Mouse (Mus musculus) hindbrain, embryonic 11.5 days (tissue): ENCODE measurements around the gene Rtn4rl2. TPM values are rescaled to one million over a fixed set of nuclear protein-coding genes. Genes with fewer than 3 reads are reported as not detected.

Source experiments
- ATAC-seq: fragments of 200-750 bp; cut with Nextera tagmentation; 2 replicates; pipeline ENCODE4 v1.8.0; 2017; ENCODE audit warnings: mild to moderate bottlenecking, moderate TSS enrichment, moderate library complexity; ENCODE audit not compliant: low FRiP score
- DNase-seq: peaks from one replicate; pipeline ENCODE4 v3.0.0-alpha.2; 2015; ENCODE audit warnings: low spot score
- H3K27ac ChIP-seq: fragments of 300-500 bp; sonication (generic); 2 replicates; pipeline ENCODE4 v1.5.1; 2014; ENCODE audit warnings: mild to moderate bottlenecking, low read depth, low read length
- H3K27me3 ChIP-seq: fragments of 300-500 bp; sonication (generic); 2 replicates; pipeline ENCODE4 v1.6.1; 2014; ENCODE audit warnings: mild to moderate bottlenecking, low read length, moderate library complexity, mixed read lengths; ENCODE audit not compliant: control insufficient read depth, insufficient read depth
- H3K36me3 ChIP-seq: fragments of 300-500 bp; sonication (generic); 2 replicates; pipeline ENCODE4 v1.6.1; 2014; ENCODE audit warnings: mild to moderate bottlenecking, low read length, moderate library complexity, mixed read lengths; ENCODE audit not compliant: control insufficient read depth, insufficient read depth
- H3K4me1 ChIP-seq: fragments of 300-500 bp; sonication (generic); replicated peaks from 2 replicates; pipeline ENCODE4 v1.6.1; 2014; ENCODE audit warnings: low read length, mixed read lengths; ENCODE audit not compliant: control insufficient read depth, insufficient read depth
- H3K4me2 ChIP-seq: fragments of 300-500 bp; sonication (generic); replicated peaks from 2 replicates; pipeline ENCODE4 v1.6.1; 2014; ENCODE audit warnings: mild to moderate bottlenecking, low read depth, low read length
- H3K4me3 ChIP-seq: fragments of 300-500 bp; sonication (generic); 2 replicates; pipeline ENCODE4 v1.5.1; 2014; ENCODE audit warnings: low read depth, low read length
- H3K9ac ChIP-seq: fragments of 300-500 bp; sonication (generic); 2 replicates; pipeline ENCODE4 v1.6.1; 2014; ENCODE audit warnings: low read depth, low read length
- H3K9me3 ChIP-seq: fragments of 300-500 bp; sonication (generic); 2 replicates; pipeline ENCODE4 v1.6.1; 2016; ENCODE audit warnings: low read length; ENCODE audit not compliant: control insufficient read depth
- WGBS: fragments of 180-500 bp; shearing (Covaris S2); extraction: QIAGEN DNeasy Blood & Tissue Kit; methylation state at CpG from one replicate; pipeline ENCODE4 v1.1.7; 2014; 5-methylcytosine and 5-hydroxymethylcytosine counted together
- polyA plus RNA-seq: library from polyadenylated mRNA; unstranded; fragments of >200 nt; fragmentation: Nextera tagmentation; extraction: Ambion mirVana; gene quantifications from 2 replicates; pipeline ENCODE4 v1.2.1, GENCODE M21; 2014

Gene Rtn4rl2
- polyA plus RNA-seq, 1 experiment from 2014 or later: 1.9 TPM

- WGBS: 7% methylated on average over 23 of the region's 23 CpGs
- no peak for DNase-seq
Observed at GRCm38 (mm10) chr2:84882606-84883005, 3.9 kb downstream of the Rtn4rl2 start.

GRCm38 (mm10) chr2:84880590-84880989 is 5.9 kb downstream of the Rtn4rl2 start:
- 75% methylated on average over 8 of the region's 8 CpGs for WGBS
- Histone ChIP-seq H3K9ac (no peak overlapping the region), H3K4me3 (no peak overlapping the region), H3K4me2 (no peak overlapping the region), H3K9me3 (no peaks in the 10 kb centered on the region), H3K36me3 (no peaks in the 10 kb centered on the region), H3K27me3 (peaks cover 42% of the 10 kb centered on the region), H3K4me1 (peaks cover 5% of the 10 kb centered on the region; the same call in 1 of the 2 replicates), H3K27ac (no peak overlapping the region)
- DNase-seq (no peak), ATAC-seq (no peak)

More at GRCm38 (mm10) chr2:84882606-84883005, 3.9 kb downstream of the Rtn4rl2 start:
- Histone ChIP-seq H3K36me3 (no peaks in the 10 kb centered on the region), H3K4me1 (peaks cover 8% of the 10 kb centered on the region), H3K9me3 (no peaks in the 10 kb centered on the region), H3K4me3 (no peak overlapping the region), H3K27me3 (peaks cover 61% of the 10 kb centered on the region), H3K9ac (no peak overlapping the region), H3K27ac (no peak overlapping the region), H3K4me2 (no peak overlapping the region)
- ATAC-seq: no peak

DNA sequence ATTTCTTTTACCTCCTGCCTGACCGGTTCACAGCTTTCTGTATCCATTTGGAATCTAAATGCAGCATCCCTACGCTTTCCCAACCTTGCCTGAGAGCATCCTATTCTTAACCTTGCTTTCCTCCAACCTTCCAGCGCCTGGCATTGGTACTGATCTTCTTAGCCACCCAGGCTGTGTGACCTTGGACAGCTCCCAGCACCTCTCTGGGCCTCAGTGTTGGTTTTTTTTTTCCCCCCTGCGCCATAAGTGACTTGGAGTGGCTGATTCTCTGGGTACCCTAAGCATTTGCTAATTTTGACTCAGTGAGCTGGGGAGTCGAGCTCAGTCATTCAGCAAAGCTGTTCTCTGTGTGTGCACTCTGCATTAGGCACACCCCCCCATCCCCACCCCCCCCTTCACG is 10.7 kb downstream of the Rtn4rl2 start:
- Histone ChIP-seq H3K36me3 (no peaks in the 10 kb centered on the region), H3K27ac (no peak overlapping the region), H3K4me2 (no peak overlapping the region), H3K9me3 (no peaks in the 10 kb centered on the region), H3K4me1 (peaks cover 10% of the 10 kb centered on the region), H3K9ac (no peak overlapping the region), H3K27me3 (peaks cover 43% of the 10 kb centered on the region), H3K4me3 (no peak overlapping the region)
- DNase-seq (no peak), ATAC-seq (no peak)
- WGBS: 48% methylated on average over 6 of the region's 6 CpGs

DNA sequence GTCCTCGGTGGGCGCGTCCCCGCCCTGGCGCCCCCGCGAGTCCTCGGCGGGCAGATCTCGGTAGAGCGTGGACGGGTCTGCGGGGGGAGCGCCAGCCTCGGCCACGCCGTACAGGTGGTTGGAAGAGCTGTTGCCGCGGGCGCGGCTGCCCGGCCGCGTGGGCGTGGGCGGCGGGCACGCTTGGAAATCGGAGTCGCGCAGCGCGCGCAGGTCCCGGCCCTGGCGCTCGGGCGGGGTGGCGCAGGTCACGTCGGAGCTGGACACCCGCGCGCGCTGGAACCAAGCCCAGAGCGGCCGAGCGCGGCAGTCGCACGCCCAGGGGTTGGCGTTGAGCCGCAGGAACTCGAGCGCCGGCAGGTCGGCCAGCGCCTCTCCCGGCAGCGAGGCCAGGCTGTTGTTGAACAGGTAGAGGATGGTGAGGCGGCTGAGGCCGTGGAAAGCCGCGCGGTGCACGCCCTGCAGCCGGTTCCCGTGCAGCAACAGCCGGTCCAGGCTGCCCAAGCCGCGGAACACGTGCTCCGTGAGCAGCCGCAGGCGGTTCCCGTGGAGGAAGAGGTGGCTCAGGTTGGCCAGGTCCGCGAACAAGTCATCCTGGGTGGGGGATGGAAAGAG is 14.3 kb downstream of the Rtn4rl2 start:
- peak overlapping the region; percentile 72 for H3K4me2 ChIP-seq
- H3K4me1 ChIP-seq: peaks cover 10% of the 10 kb centered on the region
- H3K36me3 ChIP-seq: no peaks in the 10 kb centered on the region
- peak overlapping the region; percentile 35 for H3K4me3 ChIP-seq
- peak; percentile 57 for DNase-seq
- no peak overlapping the region; the same call in 1 of the 2 replicates for H3K9ac ChIP-seq
- H3K9me3 ChIP-seq: no peaks in the 10 kb centered on the region
- no peak overlapping the region for H3K27ac ChIP-seq
- 1% methylated on average over 54 of the region's 78 CpGs for whole genome bisulfite sequencing
- peak; percentile 26; the same call in 1 of the 2 replicates for ATAC-seq
- peaks cover 66% of the 10 kb centered on the region for H3K27me3 ChIP-seq

DNA sequence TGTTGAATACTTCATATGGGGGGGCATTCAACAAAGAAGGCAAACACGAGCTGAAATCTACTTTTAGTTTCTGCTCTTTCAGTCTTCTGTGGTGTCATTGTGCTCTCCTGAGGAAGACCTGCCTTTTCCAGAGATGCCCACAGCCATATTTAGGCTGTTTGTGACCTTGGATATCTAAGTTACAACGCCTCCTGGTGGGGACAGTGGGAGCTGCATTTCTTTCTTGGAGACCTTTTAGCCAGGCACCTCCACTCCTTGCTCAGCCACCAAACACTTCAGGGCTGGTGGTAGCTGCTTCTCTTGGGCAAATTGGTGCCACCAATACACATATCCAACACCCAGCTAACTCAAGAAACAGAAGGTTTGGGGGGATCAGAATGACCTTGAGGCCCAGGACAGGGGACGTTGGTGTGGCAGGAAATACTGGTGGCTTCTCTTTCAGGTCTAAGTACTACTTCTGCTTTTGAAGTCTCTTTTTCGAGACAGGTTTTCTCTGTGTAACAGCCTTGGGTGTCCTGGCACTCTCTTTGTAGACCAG is 15.8 kb downstream of the Rtn4rl2 start:
- Histone ChIP-seq H3K9ac (no peak overlapping the region), H3K4me2 (no peak overlapping the region), H3K4me3 (no peak overlapping the region), H3K4me1 (peaks cover 15% of the 10 kb centered on the region), H3K36me3 (no peaks in the 10 kb centered on the region), H3K27ac (no peak overlapping the region), H3K9me3 (no peaks in the 10 kb centered on the region), H3K27me3 (peaks cover 77% of the 10 kb centered on the region)
- no peak for DNase-seq
- no peak for ATAC-seq
- WGBS: 75% methylated on average over 4 of the region's 4 CpGs

GRCm38 (mm10) chr2:84868977-84869376 is 17.5 kb downstream of the Rtn4rl2 start:
- no peaks in the 10 kb centered on the region for H3K9me3 ChIP-seq
- peaks cover 15% of the 10 kb centered on the region for H3K4me1 ChIP-seq
- no peak overlapping the region for H3K4me2 ChIP-seq
- H3K36me3 ChIP-seq: no peaks in the 10 kb centered on the region
- peaks cover 65% of the 10 kb centered on the region for H3K27me3 ChIP-seq
- WGBS: 72% methylated on average over 2 of the region's 2 CpGs
- DNase-seq (no peak), ATAC-seq (no peak)
- H3K4me3 ChIP-seq: no peak overlapping the region
- no peak overlapping the region for H3K9ac ChIP-seq
- H3K27ac ChIP-seq: no peak overlapping the region

- DNase-seq (peak; percentile 77), ATAC-seq (no peak)
- H3K27ac ChIP-seq: no peak overlapping the region
- 9% methylated on average over 5 of the region's 5 CpGs for WGBS
- H3K9ac ChIP-seq: no peak overlapping the region
- no peaks in the 10 kb centered on the region for H3K9me3 ChIP-seq
- H3K4me1 ChIP-seq: peaks cover 15% of the 10 kb centered on the region
- H3K4me2 ChIP-seq: no peak overlapping the region
- H3K36me3 ChIP-seq: no peaks in the 10 kb centered on the region
- peaks cover 60% of the 10 kb centered on the region for H3K27me3 ChIP-seq
- no peak overlapping the region for H3K4me3 ChIP-seq
Observed at GRCm38 (mm10) chr2:84868521-84868943, 18.0 kb downstream of the Rtn4rl2 start.

- Histone ChIP-seq H3K4me3 (peak overlapping the region; percentile 34), H3K27me3 (peaks cover 34% of the 10 kb centered on the region), H3K9me3 (no peaks in the 10 kb centered on the region), H3K4me2 (peak overlapping the region; percentile 86), H3K36me3 (no peaks in the 10 kb centered on the region), H3K9ac (peak overlapping the region; percentile 47; the same call in 1 of the 2 replicates), H3K4me1 (peaks cover 4% of the 10 kb centered on the region; the same call in 1 of the 2 replicates), H3K27ac (no peak overlapping the region)
- DNase-seq (peak; percentile 82), ATAC-seq (peak; percentile 74)
- WGBS: under 1% methylated on average over 46 of the region's 47 CpGs
Observed at GRCm38 (mm10) chr2:84865616-84866571, 20.6 kb downstream of the Rtn4rl2 start.
